Mouse (Mus musculus) right cerebral cortex, postnatal 25 days (tissue): ENCODE results near the gene Ppp1r26.

Experiments
- DNase-seq: peaks from one replicate; pipeline ENCODE4 v3.0.0; 2022

Ppp1r26 gene

DNA sequence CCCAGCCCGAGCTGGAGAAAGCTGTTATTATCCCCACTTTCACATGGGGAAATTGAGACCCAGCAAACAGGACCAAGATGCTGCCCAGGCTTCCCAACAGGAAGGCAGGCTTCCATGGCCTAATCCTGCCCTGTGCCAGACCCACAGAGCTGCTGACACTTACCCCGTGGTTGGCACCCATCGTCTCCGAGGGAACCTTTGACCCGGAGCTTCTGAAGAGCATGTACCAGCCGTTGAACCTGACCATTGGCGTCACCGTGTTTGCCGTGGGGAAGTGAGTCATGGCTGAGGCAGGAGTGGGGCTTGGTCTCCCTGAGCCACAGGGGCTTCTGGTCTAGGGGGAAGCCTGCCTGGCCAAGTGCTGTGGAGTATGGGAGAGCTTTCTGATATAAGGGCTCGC, 56.4 kb downstream of the Ppp1r26 start:
- DNase-seq = no peak

DNA sequence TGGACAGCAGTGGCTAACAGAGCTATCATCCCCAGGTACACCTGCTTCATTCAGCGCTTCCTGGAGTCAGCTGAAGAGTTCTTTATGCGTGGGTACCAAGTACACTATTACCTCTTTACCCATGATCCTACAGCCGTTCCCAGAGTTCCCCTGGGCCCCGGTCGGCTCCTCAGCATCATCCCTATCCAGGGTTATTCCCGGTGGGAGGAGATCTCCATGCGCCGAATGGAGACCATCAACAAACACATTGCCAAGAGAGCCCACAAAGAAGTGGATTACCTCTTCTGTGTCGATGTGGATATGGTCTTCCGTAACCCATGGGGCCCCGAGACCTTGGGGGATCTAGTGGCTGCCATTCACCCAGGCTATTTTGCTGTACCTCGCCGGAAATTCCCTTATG, 58.1 kb downstream of the Ppp1r26 start:
- DNase-seq = no peak
